Mouse (Mus musculus) hindbrain, embryonic 15.5 days (tissue): ENCODE results near the gene Tmem8b. TPM values are rescaled to one million over a fixed set of nuclear protein-coding genes. Genes with fewer than 3 reads are reported as not detected.
A peak's percentile ranks its signal among the peaks of the same experiment; 100 is the strongest.

ENCODE experiments used
- ATAC-seq: fragments of 200-750 bp; cut with Nextera tagmentation; 2 replicates; pipeline ENCODE4 v1.8.0; 2017; ENCODE audit warnings: low read depth, moderate number of reproducible peaks, moderate TSS enrichment; ENCODE audit not compliant: low FRiP score
- H3K27ac ChIP-seq: fragments of 300-500 bp; sonication (generic); replicated peaks from 2 replicates; pipeline ENCODE4 v1.5.1; 2015; ENCODE audit warnings: mild to moderate bottlenecking, inconsistent platforms
- H3K27me3 ChIP-seq: fragments of 300-500 bp; sonication (generic); 2 replicates; pipeline ENCODE4 v1.6.1; 2015; ENCODE audit warnings: control low read depth, inconsistent platforms
- H3K36me3 ChIP-seq: fragments of 300-500 bp; sonication (generic); 2 replicates; pipeline ENCODE4 v1.6.1; 2015; ENCODE audit warnings: control low read depth, inconsistent platforms
- H3K4me1 ChIP-seq: fragments of 300-500 bp; sonication (generic); replicated peaks from 2 replicates; pipeline ENCODE4 v1.6.1; 2015; ENCODE audit warnings: control low read depth, inconsistent platforms
- H3K4me2 ChIP-seq: fragments of 300-500 bp; sonication (generic); 2 replicates; pipeline ENCODE4 v1.6.1; 2015; ENCODE audit warnings: moderate library complexity, mild to moderate bottlenecking, inconsistent platforms
- H3K4me3 ChIP-seq: fragments of 300-500 bp; sonication (generic); 2 replicates; pipeline ENCODE4 v1.5.1; 2015; ENCODE audit warnings: mild to moderate bottlenecking, inconsistent platforms
- H3K9ac ChIP-seq: fragments of 300-500 bp; sonication (generic); 2 replicates; pipeline ENCODE4 v1.6.1; 2015; ENCODE audit warnings: inconsistent platforms
- H3K9me3 ChIP-seq: fragments of 300-500 bp; sonication (generic); 2 replicates; pipeline ENCODE4 v1.6.1; 2016; ENCODE audit warnings: control low read depth, inconsistent platforms
- WGBS: fragments of 180-500 bp; shearing (Covaris S2); methylation state at CpG from one replicate; pipeline ENCODE4 v1.1.7; 2015; 5-methylcytosine and 5-hydroxymethylcytosine counted together
- polyA plus RNA-seq: library from polyadenylated mRNA; unstranded; fragments of >200 nt; fragmentation: Nextera tagmentation; extraction: Ambion mirVana; gene quantifications from 2 replicates; pipeline ENCODE4 v1.2.1, GENCODE M21; 2015

Gene Tmem8b
- polyA plus RNA-seq, 1 experiment from 2014 or later: 15.4 TPM

DNA sequence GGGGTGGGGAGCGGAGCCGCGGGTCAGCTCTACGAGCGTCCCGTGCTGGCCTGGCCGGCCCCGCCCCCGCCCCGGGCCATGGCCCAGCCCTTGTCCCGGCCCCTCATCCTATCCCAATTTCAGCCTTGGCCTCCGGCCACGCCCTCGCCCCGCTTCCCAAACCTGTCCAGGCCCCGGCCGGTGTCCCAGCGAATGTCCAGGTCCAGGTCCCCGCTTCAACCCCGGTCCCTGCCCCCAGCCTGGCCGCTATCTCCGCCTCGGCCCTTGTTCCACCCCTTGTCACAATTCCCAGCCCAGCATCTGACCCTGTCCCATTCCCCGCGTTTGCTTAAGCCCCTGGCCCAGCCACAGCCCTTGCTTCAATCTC lies 640 bp downstream of the Tmem8b start:
- peak overlapping the region; percentile 75 for H3K27ac ChIP-seq
- H3K4me2 ChIP-seq: peak overlapping the region; percentile 91
- H3K4me1 ChIP-seq: peaks cover 41% of the 10 kb centered on the region
- peaks cover 6% of the 10 kb centered on the region for H3K36me3 ChIP-seq
- peak overlapping the region; percentile 97 for H3K9ac ChIP-seq
- H3K9me3 ChIP-seq: no peaks in the 10 kb centered on the region
- peak; percentile 72 for ATAC-seq
- peak overlapping the region; percentile 93 for H3K4me3 ChIP-seq
- WGBS: under 1% methylated on average over 25 of the region's 25 CpGs
- peaks cover 4% of the 10 kb centered on the region for H3K27me3 ChIP-seq

GRCm38 (mm10) chr4:43672070-43672469 lies 3.3 kb downstream of the Tmem8b start:
- peak overlapping the region; percentile 91 for H3K4me2 ChIP-seq
- no peaks in the 10 kb centered on the region for H3K9me3 ChIP-seq
- 0% methylated on average over 2 of the region's 2 CpGs for WGBS
- peak; percentile 28; the same call in 1 of the 2 replicates for ATAC-seq
- no peak overlapping the region for H3K27ac ChIP-seq
- peaks cover 41% of the 10 kb centered on the region for H3K4me1 ChIP-seq
- H3K9ac ChIP-seq: no peak overlapping the region
- no peaks in the 10 kb centered on the region for H3K27me3 ChIP-seq
- H3K4me3 ChIP-seq: peak overlapping the region; percentile 93; the same call in 1 of the 2 replicates
- H3K36me3 ChIP-seq: peaks cover 31% of the 10 kb centered on the region

DNA sequence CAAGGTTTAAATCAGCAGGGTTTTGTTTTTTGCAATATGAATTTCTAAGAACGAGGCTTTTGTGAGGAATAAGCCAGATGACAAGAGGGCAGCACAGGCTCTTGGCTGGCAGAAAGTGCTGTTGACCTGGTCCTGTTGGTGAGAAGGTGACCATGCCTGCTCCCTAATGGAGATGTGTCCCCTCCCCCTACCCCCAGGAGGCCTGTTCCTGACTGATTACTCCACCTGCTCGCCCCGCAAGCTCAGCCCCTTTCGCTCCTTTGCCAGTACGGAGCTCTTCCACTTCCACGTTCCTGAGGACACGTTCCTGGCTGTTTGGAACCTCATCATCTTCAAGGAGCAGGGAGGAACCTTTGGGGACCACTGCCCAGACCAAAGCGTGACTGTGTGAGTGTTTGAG lies 4.9 kb downstream of the Tmem8b start:
- peaks cover 46% of the 10 kb centered on the region for H3K36me3 ChIP-seq
- H3K9ac ChIP-seq: no peak overlapping the region
- ATAC-seq: no peak
- H3K9me3 ChIP-seq: no peaks in the 10 kb centered on the region
- H3K4me2 ChIP-seq: no peak overlapping the region
- H3K27me3 ChIP-seq: no peaks in the 10 kb centered on the region
- peaks cover 36% of the 10 kb centered on the region for H3K4me1 ChIP-seq
- 67% methylated on average over 8 of the region's 8 CpGs for WGBS
- no peak overlapping the region for H3K4me3 ChIP-seq
- H3K27ac ChIP-seq: no peak overlapping the region

GRCm38 (mm10) chr4:43674974-43675373 lies 6.2 kb downstream of the Tmem8b start:
- Histone ChIP-seq H3K36me3 (peaks cover 53% of the 10 kb centered on the region), H3K4me3 (no peak overlapping the region), H3K4me2 (no peak overlapping the region), H3K9ac (no peak overlapping the region), H3K27ac (no peak overlapping the region), H3K4me1 (peaks cover 31% of the 10 kb centered on the region), H3K9me3 (no peaks in the 10 kb centered on the region), H3K27me3 (no peaks in the 10 kb centered on the region)
- WGBS: 80% methylated on average over 5 of the region's 5 CpGs
- no peak for ATAC-seq

GRCm38 (mm10) chr4:43675608-43676007 lies 6.8 kb downstream of the Tmem8b start:
- no peak for ATAC-seq
- WGBS: 75% methylated on average over 4 of the region's 4 CpGs
- Histone ChIP-seq H3K27ac (no peak overlapping the region), H3K9me3 (no peaks in the 10 kb centered on the region), H3K4me3 (no peak overlapping the region), H3K36me3 (peaks cover 56% of the 10 kb centered on the region), H3K27me3 (no peaks in the 10 kb centered on the region), H3K4me2 (no peak overlapping the region), H3K9ac (no peak overlapping the region), H3K4me1 (peaks cover 24% of the 10 kb centered on the region)

- Histone ChIP-seq H3K9ac (no peak overlapping the region), H3K4me2 (no peak overlapping the region), H3K4me1 (no peaks in the 10 kb centered on the region), H3K4me3 (no peak overlapping the region), H3K27me3 (no peaks in the 10 kb centered on the region), H3K27ac (no peak overlapping the region), H3K9me3 (no peaks in the 10 kb centered on the region), H3K36me3 (peaks cover 82% of the 10 kb centered on the region)
- no peak for ATAC-seq
- 92% methylated on average over 6 of the region's 6 CpGs for WGBS
These were observed 9.8 kb downstream of the Tmem8b start for GRCm38 (mm10) chr4:43678541-43678940.

GRCm38 (mm10) chr4:43679416-43680043 lies 10.8 kb downstream of the Tmem8b start:
- Histone ChIP-seq H3K36me3 (peaks cover 78% of the 10 kb centered on the region), H3K4me3 (no peak overlapping the region), H3K4me2 (no peak overlapping the region), H3K27me3 (no peaks in the 10 kb centered on the region), H3K4me1 (no peaks in the 10 kb centered on the region), H3K27ac (no peak overlapping the region), H3K9ac (no peak overlapping the region), H3K9me3 (no peaks in the 10 kb centered on the region)
- no peak for ATAC-seq
- 91% methylated on average over 7 of the region's 7 CpGs for WGBS

- Histone ChIP-seq H3K4me1 (no peaks in the 10 kb centered on the region), H3K27me3 (no peaks in the 10 kb centered on the region), H3K4me2 (no peak overlapping the region), H3K9me3 (no peaks in the 10 kb centered on the region), H3K27ac (no peak overlapping the region), H3K9ac (no peak overlapping the region), H3K4me3 (no peak overlapping the region), H3K36me3 (peaks cover 42% of the 10 kb centered on the region)
- WGBS: 93% methylated on average over 17 of the region's 17 CpGs
- ATAC-seq: no peak
These were observed 21.2 kb downstream of the Tmem8b start for GRCm38 (mm10) chr4:43690021-43690420.

DNA sequence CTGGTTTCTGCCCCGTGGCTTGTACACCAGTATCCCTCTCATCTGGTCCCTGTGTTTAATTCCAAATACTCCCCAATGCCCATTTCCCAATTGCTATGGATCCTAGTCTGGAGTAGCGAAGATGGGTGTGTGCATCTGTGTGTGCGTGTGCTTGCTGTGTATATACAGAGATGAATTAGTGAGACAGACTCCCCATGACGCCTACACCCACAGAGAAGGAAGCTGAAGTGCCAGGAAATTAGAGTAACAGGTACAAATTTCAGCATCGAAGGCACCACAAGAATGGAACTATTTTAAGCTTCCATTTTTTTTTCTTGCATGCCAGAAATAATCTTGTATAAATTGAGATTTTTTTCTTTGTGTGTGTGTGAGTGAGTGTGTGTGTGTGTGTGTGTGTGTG lies 22.3 kb downstream of the Tmem8b start:
- 82% methylated on average over 5 of the region's 5 CpGs for WGBS
- H3K9me3 ChIP-seq: no peaks in the 10 kb centered on the region
- H3K4me2 ChIP-seq: no peak overlapping the region
- no peak overlapping the region for H3K4me3 ChIP-seq
- no peak overlapping the region for H3K27ac ChIP-seq
- no peak for ATAC-seq
- H3K4me1 ChIP-seq: no peaks in the 10 kb centered on the region
- no peak overlapping the region for H3K9ac ChIP-seq
- peaks cover 32% of the 10 kb centered on the region for H3K36me3 ChIP-seq
- H3K27me3 ChIP-seq: no peaks in the 10 kb centered on the region

DNA sequence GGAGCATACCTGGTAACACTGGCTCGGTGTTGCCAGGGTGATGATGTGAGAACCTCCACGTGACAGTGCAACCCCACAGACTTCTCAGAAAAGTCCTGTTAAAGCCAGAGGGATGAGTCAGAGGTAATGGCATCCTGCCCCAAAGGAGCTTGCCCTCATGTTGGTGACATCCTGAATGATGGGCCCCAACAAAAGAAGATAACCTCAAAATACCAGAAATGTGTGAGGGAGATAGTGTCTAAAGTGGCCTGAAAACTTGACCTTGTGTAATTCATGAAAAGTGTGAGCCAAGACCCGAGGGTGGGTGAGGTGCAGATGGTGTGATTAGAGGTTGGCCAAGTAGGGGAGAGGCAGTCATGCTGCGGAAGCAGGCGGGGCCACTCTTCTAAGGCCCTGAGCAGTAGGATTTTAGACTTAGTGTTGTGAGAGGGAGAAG lies 25.1 kb downstream of the Tmem8b start:
- H3K4me3 ChIP-seq: no peak overlapping the region
- no peaks in the 10 kb centered on the region for H3K4me1 ChIP-seq
- H3K9me3 ChIP-seq: no peaks in the 10 kb centered on the region
- H3K4me2 ChIP-seq: no peak overlapping the region
- H3K27me3 ChIP-seq: no peaks in the 10 kb centered on the region
- H3K27ac ChIP-seq: no peak overlapping the region
- H3K36me3 ChIP-seq: peaks cover 16% of the 10 kb centered on the region
- no peak for ATAC-seq
- WGBS: 85% methylated on average over 5 of the region's 5 CpGs
- H3K9ac ChIP-seq: no peak overlapping the region

DNA sequence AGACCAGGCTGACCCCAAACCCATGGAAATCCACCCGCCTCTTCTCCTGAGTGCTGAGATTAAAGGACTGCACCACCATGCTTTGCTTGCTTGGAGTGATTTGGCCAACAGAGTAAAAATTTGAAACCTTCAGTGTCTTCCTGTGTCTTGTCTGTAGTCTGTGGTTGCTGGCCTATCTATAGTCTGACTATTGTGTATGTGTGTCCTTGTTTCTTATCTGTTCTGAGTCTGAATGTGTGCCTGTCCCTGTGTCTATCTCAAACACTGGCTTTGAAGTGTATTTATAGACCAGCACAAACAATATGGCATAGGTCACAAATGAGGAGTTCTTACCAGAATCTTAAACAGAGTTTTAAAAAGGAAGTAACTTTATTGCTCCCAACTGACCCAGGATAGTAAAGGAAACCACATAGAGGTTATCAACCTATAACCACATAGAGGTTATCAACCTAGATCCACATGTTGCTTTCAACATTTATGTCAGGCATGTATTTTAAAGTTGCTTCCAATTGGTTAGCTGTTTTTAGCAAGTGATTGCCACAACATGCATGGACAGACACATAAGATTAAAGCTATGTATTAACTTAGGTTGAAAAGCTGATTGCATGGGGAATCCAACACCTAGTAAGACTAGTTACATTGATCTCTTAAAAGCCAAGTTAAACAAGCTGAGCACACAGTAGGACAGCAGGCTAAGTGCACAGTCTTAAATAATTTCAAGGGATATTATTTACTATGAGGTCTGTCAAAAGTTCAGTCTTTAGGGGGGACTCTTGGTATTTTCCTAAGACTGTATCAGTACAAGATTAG lies 25.9 kb downstream of the Tmem8b start:
- H3K4me1 ChIP-seq: no peaks in the 10 kb centered on the region
- H3K4me3 ChIP-seq: no peak overlapping the region
- no peak overlapping the region for H3K4me2 ChIP-seq
- H3K9ac ChIP-seq: no peak overlapping the region
- H3K27ac ChIP-seq: no peak overlapping the region
- WGBS: 92% methylated on average over 1 of the region's 1 CpGs
- no peaks in the 10 kb centered on the region for H3K9me3 ChIP-seq
- ATAC-seq: no peak
- peaks cover 7% of the 10 kb centered on the region for H3K36me3 ChIP-seq
- H3K27me3 ChIP-seq: no peaks in the 10 kb centered on the region

DNA sequence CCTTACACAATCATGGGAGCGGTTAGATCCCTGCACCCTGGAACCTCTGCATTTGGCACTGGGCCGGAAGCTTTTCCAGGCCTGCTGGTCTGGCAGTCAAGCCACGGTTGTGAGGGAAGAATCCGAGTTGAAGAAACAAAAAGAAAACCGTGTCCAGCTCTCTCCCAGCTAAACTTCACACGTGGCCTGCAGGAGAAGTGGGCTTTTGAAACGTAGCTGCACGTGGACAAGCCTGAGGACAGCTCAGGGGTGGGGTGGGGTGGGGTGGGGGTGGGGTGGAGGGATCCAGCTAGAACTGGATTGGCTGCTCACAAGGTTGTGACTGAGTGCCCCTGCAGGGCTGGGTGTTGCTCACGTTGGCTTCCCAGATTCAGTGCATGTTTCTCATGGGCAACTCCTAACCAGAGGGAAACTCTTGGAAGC lies 26.5 kb downstream of the Tmem8b start:
- 34% methylated on average over 9 of the region's 9 CpGs for WGBS

More for the DNA sequence above, 26.5 kb downstream of the Tmem8b start:
- H3K27ac ChIP-seq: no peak overlapping the region
- no peaks in the 10 kb centered on the region for H3K9me3 ChIP-seq
- H3K36me3 ChIP-seq: peaks cover 3% of the 10 kb centered on the region
- no peaks in the 10 kb centered on the region for H3K27me3 ChIP-seq
- H3K4me3 ChIP-seq: no peak overlapping the region
- no peaks in the 10 kb centered on the region for H3K4me1 ChIP-seq
- ATAC-seq: no peak
- H3K4me2 ChIP-seq: no peak overlapping the region
- H3K9ac ChIP-seq: no peak overlapping the region
